Mouse (Mus musculus): ENCODE measurements at regions not wholly inside any gene's neighbourhood (a gene's known extent, or its start where the extent isn't known, plus 50 kb on each side); places are given as distances from the start of the nearest gene placed in this dataset.

- no peak for DNase-seq (ENCODE audit: low spot score in 2 of 2)
These were observed 93.8 kb upstream of the Tmem189 start for GRCm38 (mm10) chr2:167783374-167783773.

DNA sequence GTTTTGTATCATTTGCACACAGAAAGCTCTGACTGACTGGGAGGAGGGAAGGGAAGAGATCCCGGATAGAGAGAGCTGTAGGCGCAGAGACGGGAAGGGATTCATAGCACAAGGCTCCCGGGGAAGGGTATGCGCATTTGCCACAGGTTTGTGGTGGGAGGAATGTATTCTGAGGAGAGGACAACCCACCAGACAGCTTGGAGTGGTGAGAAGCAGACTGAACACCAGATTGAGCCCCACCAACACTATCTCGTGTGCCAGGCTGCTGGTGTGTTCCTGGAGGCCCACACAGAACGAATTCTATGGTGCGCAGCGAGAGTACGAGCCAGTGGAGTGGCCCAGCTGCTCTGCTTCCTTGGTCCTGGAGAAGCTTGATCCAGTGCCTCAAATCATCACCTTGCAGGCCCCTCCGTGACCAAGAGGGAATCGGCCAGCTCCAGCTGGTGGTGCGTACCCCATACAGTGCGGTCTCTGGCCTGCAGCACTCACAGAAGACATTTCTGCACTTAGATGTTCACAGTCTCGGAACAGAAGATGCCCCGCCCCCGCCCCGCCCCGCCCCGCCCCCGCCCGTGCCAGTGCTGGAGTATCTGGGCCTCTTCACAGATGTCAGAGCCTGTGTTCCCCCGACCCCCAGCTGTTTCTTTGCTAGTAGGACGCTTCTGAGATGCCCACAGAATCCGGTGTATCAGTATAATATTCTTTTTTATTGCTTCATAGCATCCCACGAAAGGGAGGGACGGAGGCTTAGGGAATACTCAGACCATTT lies 92.8 kb upstream of the Tmem189 start:
- peak; percentile 80 to 88 for DNase-seq (ENCODE audit: low spot score in 2 of 2)

- no peak for DNase-seq (ENCODE audit: low spot score in 2 of 2)
These were observed 91.9 kb upstream of the Tmem189 start for GRCm38 (mm10) chr2:167781496-167781895.

GRCm38 (mm10) chr2:167778691-167779090 lies 89.1 kb upstream of the Tmem189 start:
- no peak for DNase-seq (ENCODE audit: low spot score in 2 of 2)

- no peak for DNase-seq (ENCODE audit: low spot score in 2 of 2)
These were observed 88.6 kb upstream of the Tmem189 start for GRCm38 (mm10) chr2:167778271-167778670.

DNA sequence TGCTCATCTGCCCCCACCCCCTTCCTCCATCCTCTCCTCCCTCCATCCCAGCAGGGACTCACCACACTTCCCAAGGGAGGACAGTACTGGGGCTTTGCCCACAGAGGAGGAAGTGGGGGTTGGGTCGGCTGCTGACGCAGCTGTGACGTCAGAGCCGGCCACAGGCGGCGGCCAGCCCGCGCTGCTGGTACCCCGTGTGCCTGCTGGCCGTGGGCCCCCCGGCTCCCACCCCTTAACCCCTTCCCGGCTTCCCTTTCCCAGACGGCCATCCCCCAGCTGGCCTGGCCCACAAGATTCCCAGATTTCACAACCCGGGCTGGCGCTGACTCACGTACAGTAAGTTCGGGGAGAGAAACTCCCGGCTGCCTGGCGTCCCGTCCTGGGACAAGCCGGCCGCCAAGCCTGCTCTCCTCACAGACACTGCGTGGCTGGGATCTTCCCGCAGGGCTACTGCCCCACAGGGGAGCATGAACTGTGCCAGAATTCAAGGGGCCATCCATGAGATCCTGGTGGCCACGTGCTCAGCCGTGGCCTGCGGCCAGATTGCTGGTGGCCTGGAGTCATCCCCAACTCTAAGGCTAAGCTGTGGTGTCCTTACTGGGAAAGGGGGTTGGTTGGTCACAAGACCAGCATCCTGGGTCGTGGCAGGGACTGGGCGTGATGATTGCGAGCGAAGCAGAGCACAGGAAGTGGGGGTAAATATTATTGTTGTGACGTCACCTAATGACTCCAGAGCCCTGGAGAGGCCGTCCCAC lies 87.9 kb upstream of the Tmem189 start:
- DNase-seq (ENCODE audit: low spot score in 2 of 2) = peak; percentile 31 to 35

DNA sequence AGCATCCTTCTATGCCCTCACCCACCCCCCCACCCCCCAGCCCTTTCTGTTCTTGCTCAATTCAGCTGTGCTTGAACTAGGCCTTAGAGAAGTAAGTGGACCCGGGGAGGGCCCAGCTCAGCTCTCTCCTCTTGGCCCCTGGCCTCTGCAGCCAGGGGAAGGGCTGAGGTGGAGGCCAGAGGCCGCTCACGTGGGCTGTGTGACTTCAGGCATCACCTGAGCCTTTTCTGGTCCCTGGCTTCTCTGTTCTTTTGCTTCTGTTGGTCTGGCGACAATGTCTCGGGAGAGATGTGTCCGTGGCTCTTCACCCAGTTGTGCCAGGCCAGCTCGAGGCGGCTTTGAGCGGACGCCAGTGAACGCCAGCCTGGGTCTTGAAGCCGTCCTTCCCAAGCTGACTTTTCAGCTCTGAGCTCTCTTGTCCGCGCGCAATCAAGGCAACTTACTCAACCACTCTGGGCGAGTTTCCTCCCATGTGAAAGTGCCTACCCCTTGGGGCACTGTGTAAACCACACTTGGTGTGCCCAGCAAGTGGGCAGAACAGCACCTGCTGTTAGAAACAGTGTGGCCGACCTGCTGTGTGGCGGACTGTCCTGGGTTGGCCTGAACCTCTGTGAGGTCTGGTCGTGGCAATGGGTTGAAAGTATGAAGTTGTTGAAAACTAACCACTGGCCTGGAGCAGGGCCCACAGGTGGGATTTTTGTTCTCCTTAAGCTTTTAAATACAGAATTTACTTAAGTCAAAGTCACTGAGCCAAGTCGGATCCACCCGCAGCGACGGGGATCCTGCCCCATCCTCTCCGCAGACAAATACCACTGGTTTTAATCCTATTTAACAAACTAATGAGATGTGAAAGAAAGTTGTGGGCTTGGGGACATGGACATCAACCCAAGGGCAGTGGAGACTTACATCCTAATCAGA lies 86.9 kb upstream of the Tmem189 start:
- DNase-seq (ENCODE audit: low spot score in 2 of 2) = no peak

DNA sequence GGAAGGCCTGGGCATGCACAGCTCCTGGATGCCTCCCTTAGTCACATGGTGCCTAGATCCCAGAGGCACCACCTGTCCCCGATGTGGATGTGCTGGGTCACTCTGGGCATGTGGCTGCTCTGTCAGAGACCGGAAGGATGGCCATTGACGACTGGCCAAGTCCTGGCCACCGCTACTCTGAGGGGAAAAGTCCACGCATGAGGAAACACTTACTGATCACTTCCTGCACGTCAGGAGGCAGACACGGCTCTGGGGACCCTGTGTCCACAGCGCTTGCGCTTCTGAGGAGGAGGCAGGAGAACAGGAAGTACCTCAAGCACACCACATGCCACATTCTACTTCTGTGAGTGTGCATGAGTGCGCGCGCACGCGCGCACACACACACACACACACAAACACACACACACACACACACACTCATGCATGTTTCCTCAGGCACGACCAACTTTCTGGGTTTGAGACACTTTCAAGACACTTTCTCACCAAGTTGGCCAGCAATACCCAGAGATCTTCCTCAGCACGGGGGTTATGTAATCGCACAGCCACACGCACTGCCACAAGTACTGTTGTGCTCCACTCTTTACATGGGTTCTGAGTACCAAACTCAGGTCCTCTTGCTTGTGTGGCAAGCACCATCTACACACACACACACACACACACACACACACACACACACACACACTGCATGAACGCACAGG lies 85.7 kb upstream of the Tmem189 start:
- DNase-seq (ENCODE audit: low spot score in 2 of 2) = peak in 1 of 2 experiments; percentile 19

- DNase-seq (ENCODE audit: low spot score in 2 of 2) = peak in 1 of 2 experiments; percentile 46
These were observed 85.2 kb upstream of the Tmem189 start for GRCm38 (mm10) chr2:167774806-167775179.

GRCm38 (mm10) chr2:167774166-167774805 lies 84.7 kb upstream of the Tmem189 start:
- no peak for DNase-seq (ENCODE audit: low spot score in 2 of 2)

GRCm38 (mm10) chr2:167772834-167773233 lies 83.2 kb upstream of the Tmem189 start:
- no peak for DNase-seq (ENCODE audit: low spot score in 2 of 2)

DNA sequence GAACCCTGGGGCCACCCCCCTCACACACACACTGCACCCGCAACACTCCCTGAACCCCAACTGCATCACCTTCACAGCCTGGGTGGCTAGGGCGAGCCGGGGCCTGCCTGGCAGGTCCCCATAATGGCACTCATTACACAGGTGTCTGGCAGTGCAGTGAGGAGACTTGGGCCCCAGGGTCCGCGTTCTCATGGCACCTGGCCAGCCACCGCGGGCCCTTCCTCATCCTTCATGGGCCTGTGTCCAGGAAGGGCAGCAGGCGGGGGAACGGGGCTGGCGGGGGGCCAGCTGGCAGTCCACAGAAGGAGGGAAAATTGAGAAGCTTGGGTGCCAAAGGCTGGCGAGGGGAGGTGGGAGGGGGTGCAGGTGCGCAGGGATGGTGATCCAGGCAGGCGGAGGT lies 78.3 kb upstream of the Tmem189 start:
- no peak for DNase-seq (ENCODE audit: low spot score in 2 of 2)

- DNase-seq (ENCODE audit: low spot score in 2 of 2) = no peak
These were observed 77.7 kb upstream of the Tmem189 start for GRCm38 (mm10) chr2:167767371-167767770.

DNA sequence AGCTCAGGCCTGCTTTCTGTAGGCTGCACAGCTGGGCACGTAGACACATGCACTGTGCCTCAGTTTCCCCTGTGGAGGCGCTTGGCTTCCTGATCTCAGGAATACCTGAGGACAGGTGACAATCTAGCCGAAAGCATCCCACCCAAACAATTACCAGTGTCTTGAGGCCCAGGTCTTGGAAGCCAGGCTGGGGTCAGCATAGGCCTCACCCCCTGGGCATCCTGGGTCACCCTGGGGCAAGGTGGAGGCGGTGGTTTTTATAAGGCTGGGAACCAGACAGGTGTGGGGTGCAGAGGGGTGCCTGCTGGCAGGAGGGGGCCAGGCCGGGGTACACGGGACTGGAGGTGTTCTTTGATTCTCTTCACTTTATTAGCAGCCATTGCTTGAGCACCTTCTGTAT lies 76.2 kb upstream of the Tmem189 start:
- no peak for DNase-seq (ENCODE audit: low spot score in 2 of 2)

DNA sequence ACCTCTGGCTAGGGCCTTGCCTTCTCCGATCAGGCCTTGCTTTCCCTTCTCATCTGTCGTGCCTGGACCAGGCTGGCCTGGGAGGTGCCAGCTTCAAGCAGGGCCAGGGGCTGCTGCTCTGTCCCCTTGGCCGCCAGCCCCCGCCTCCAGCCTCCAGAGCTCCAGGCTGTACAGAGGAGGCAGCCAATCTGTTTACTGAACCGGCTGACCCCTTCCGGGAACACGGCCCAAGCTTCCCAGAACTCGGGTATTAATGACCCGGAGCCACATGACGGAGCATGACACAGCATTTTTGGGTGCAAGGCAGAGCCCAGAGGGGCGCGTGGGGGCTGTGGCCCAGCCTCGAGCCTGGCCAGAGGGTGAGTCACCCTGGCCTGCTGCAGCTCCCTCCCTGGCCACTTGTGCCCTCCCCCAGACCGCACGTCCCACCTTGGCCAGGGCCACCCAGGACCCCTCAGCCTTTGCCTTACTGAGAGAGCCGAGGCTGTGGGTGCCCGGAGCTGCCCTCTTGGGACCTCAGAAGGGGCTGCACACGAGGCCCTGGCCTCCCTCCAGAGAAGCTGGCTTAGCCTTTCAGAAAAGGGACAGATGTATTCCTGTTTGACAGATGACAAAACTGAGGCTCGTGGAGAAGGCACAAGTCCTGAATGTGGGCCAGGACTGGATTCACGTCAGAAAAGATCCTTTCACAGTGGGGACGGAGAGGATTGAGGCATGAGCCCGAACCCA lies 75.6 kb upstream of the Tmem189 start:
- peak; percentile 46 to 55 for DNase-seq (ENCODE audit: low spot score in 2 of 2)

DNA sequence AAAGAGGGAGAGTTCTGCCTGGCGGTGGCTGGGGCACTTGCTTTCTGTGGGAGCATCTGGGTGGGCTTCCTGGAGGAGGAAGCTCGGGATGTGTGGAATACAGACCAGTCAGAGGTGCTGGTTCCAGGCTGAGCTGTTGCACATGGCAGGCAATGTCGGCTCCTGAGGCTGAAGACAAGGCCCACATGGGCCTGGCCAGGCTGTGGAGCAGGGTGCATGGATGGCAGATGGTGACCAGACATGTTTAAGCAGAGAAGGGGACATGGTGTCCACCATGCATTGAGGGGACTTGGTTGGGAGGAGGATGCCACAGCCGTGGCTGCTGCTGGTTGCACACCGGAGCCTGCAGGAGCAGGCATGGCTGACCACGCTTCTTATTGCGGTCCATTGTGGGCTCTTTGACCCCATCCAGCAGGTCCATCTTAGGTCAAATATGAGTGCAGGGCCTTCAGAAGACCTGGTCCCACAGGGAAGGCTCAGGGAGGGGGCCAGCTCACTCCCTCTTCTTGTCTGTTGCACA lies 74.3 kb upstream of the Tmem189 start:
- DNase-seq (ENCODE audit: low spot score in 2 of 2) = no peak

DNA sequence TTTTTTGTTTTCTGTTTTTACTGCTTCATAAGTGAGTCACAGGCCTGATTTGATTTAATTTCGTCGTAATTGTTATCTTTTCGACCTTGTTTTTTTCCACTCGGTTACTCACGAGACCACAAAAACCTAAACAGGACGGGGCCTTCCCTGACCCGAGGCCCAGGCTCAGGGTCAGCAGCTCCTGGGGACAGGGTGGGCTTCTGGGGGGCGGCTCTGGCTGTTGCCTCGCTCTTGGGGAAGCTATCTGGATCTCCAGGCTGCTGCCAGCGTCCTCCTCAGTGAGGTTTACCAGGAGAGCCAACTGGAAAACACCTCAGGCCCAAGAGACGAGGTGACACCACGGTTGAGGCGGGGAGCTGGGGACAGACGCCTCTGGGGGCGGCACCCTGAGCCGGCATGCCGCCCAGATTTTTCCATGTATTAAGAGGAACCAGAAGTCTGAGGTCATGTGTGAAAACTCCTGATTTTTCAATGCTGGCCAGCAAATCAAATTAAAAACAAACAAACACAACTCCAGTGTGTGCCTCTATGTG lies 71.8 kb upstream of the Tmem189 start:
- no peak for DNase-seq (ENCODE audit: low spot score in 2 of 2)

GRCm38 (mm10) chr2:167760681-167761403 lies 71.2 kb upstream of the Tmem189 start:
- no peak for DNase-seq (ENCODE audit: low spot score in 2 of 2)

Data from left cerebral cortex, adult 18-20 months (tissue).